Mouse (Mus musculus): Measurements from ENCODE around the gene Pak6. TPM values are rescaled to one million over a fixed set of nuclear protein-coding genes. Genes with fewer than 3 reads are reported as not detected.

The Pak6 gene
- polyA plus RNA-seq, 1 experiment: 2.3 TPM

DNA sequence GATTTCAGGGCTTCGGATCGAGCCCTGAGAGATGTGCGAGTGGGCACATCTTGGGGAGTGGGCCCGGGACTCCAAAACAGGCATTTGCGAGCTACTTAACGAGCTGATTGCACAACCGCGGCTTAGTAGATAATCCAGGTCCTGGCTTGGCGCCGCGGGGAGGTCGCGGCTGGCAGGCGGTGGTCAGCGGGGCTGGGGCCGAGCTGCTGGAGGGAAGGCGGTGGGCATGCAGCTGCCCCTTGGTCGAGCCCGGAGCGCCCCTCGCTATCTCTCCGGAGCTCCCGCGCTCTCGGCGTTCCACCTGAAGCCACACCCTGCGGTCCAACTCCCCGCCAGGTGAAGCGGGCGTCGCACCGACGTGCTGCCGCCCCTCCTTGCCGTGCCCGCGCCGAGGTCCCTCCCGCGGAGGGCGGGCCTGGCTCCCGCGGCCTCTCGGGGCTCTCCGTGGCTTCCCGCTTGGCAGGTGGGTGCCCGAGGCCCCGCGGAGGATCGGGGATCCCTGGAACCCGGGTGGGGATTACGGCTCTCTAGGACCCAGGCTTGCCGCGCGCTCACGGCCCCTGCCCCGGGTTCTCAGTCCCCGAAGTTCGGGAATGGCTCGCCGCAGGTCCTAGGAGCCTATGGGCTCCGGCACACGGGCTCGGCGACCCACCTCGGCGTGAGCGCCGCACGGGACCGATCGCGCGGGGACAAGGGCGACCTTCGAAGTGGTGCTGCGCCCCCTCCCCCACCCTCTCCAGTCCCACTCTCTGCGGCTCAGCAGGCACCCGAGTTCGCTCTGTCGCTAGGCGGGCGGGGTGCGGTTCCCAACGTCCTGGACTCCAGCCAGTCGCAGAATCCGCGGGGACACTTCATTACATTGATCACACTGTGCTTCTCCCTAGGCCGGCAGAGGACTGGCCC, 14.0 kb downstream of the Pak6 start:
- Histone ChIP-seq H3K9me3 (replicated peaks; ENCODE audit: control insufficient read depth, insufficient read depth, low read length, poor library complexity, severe bottlenecking) (no peaks in the 10 kb centered on the region), H3K27ac (ENCODE audit: insufficient read depth, low read length) (no peak overlapping the region), H3K36me3 (ENCODE audit: control insufficient read depth, insufficient read depth, low read length, poor library complexity, severe bottlenecking) (no peaks in the 10 kb centered on the region), H3K4me1 (ENCODE audit: control insufficient read depth, insufficient read depth, low read length) (peaks cover 6% of the 10 kb centered on the region), H3K27me3 (ENCODE audit: control insufficient read depth, insufficient read depth, low read length, poor library complexity, severe bottlenecking) (peaks cover 14% of the 10 kb centered on the region), H3K4me3 (ENCODE audit: low read depth, low read length) (peak overlapping the region; percentile 76), H3K9ac (ENCODE audit: low read depth, poor library complexity, severe bottlenecking) (peak overlapping the region; percentile 81)
- TF ChIP-seq CTCF (IDR thresholded peaks at IDR 0.05; ENCODE audit: low read depth, low read length) (no peak), POLR2A (IDR thresholded peaks at IDR 0.05; ENCODE audit: insufficient read depth, low read length) (no peak), EP300 (IDR thresholded peaks at IDR 0.05; ENCODE audit: insufficient read depth, low read depth, low read length) (no peak)

DNA sequence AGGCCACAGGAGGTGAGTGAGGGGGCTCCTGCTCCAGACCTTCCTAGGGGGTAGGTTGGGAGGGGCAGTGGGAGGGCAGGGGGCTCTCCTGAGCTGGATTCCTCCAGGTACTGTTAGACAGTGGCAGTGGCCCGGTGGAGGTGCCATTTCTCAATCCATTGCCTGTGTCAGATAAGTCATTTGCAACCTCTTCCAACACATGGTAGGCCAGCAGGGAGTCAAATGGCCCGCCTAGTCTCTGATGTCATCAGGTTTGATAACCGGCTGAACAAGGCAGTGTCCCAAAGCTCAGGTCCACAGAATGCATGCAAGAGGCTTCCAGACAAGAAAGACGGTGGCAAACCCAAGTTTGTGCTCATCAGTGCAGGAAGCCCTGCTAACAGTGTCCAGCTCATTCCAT, 14.7 kb downstream of the Pak6 start:
- no peak overlapping the region for H3K27ac ChIP-seq (ENCODE audit: insufficient read depth, low read length)
- H3K4me1 ChIP-seq (ENCODE audit: control insufficient read depth, insufficient read depth, low read length): peaks cover 6% of the 10 kb centered on the region
- H3K4me3 ChIP-seq (ENCODE audit: low read depth, low read length): peak overlapping the region; percentile 76
- TF ChIP-seq EP300 (IDR thresholded peaks at IDR 0.05; ENCODE audit: insufficient read depth, low read depth, low read length) (no peak), POLR2A (IDR thresholded peaks at IDR 0.05; ENCODE audit: insufficient read depth, low read length) (no peak), CTCF (IDR thresholded peaks at IDR 0.05; ENCODE audit: low read depth, low read length) (no peak)
- H3K36me3 ChIP-seq (ENCODE audit: control insufficient read depth, insufficient read depth, low read length, poor library complexity, severe bottlenecking): no peaks in the 10 kb centered on the region
- H3K9me3 ChIP-seq (replicated peaks; ENCODE audit: control insufficient read depth, insufficient read depth, low read length, poor library complexity, severe bottlenecking): no peaks in the 10 kb centered on the region
- peaks cover 14% of the 10 kb centered on the region for H3K27me3 ChIP-seq (ENCODE audit: control insufficient read depth, insufficient read depth, low read length, poor library complexity, severe bottlenecking)
- H3K9ac ChIP-seq (ENCODE audit: low read depth, poor library complexity, severe bottlenecking): peak overlapping the region; percentile 81

DNA sequence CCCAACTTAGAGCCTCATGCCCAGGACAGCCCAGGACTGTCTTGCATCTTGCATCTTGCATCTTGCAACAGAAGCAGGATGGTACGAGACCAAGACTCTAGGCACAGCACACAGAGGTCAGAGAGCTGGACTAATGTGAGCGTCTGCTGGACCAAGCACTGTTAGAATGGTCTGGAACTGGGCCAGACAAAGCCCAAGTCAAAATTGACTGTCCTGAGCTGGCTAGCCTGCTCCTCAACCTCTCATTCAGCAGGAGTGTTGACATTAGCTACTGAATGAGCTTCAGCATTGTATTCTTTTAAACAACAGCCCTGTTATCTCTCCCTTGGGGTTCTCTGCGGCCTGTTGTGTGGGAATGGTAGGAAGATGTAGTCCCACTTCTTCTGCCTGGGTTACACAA, 16.5 kb downstream of the Pak6 start:
- Histone ChIP-seq H3K9ac (ENCODE audit: low read depth, poor library complexity, severe bottlenecking) (no peak overlapping the region), H3K27me3 (ENCODE audit: control insufficient read depth, insufficient read depth, low read length, poor library complexity, severe bottlenecking) (peaks cover 14% of the 10 kb centered on the region), H3K36me3 (ENCODE audit: control insufficient read depth, insufficient read depth, low read length, poor library complexity, severe bottlenecking) (no peaks in the 10 kb centered on the region), H3K4me3 (ENCODE audit: low read depth, low read length) (no peak overlapping the region), H3K4me1 (ENCODE audit: control insufficient read depth, insufficient read depth, low read length) (peaks cover 4% of the 10 kb centered on the region), H3K9me3 (replicated peaks; ENCODE audit: control insufficient read depth, insufficient read depth, low read length, poor library complexity, severe bottlenecking) (no peaks in the 10 kb centered on the region), H3K27ac (ENCODE audit: insufficient read depth, low read length) (no peak overlapping the region)
- no peak for TF ChIP-seq POLR2A (IDR thresholded peaks at IDR 0.05; ENCODE audit: insufficient read depth, low read length)
- TF ChIP-seq CTCF (IDR thresholded peaks at IDR 0.05; ENCODE audit: low read depth, low read length): no peak
- no peak for TF ChIP-seq EP300 (IDR thresholded peaks at IDR 0.05; ENCODE audit: insufficient read depth, low read depth, low read length)

DNA sequence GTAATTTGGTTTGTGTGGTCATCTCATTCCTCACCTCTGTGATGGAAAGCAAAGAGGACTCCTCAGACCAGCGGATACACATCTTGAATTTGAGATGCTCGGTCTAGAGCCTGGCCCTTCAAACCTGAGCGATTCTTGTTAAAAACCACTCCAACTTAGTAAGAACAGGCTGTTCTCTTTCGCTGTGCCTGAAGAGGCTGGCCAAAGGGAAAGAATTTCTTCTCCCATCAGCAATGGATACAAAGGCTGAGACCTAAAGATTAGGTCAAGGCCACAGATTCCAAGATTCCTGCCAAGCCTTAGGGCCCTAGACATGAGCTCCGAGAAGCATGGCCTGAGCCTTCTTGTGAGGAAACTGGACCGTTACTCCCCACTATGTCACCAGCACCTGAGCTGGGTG, 17.8 kb downstream of the Pak6 start:
- no peaks in the 10 kb centered on the region for H3K9me3 ChIP-seq (replicated peaks; ENCODE audit: control insufficient read depth, insufficient read depth, low read length, poor library complexity, severe bottlenecking)
- no peaks in the 10 kb centered on the region for H3K36me3 ChIP-seq (ENCODE audit: control insufficient read depth, insufficient read depth, low read length, poor library complexity, severe bottlenecking)
- no peak overlapping the region for H3K27ac ChIP-seq (ENCODE audit: insufficient read depth, low read length)
- TF ChIP-seq CTCF (IDR thresholded peaks at IDR 0.05; ENCODE audit: low read depth, low read length) (no peak), POLR2A (IDR thresholded peaks at IDR 0.05; ENCODE audit: insufficient read depth, low read length) (no peak), EP300 (IDR thresholded peaks at IDR 0.05; ENCODE audit: insufficient read depth, low read depth, low read length) (no peak)
- peaks cover 14% of the 10 kb centered on the region for H3K27me3 ChIP-seq (ENCODE audit: control insufficient read depth, insufficient read depth, low read length, poor library complexity, severe bottlenecking)
- H3K9ac ChIP-seq (ENCODE audit: low read depth, poor library complexity, severe bottlenecking): no peak overlapping the region
- no peaks in the 10 kb centered on the region for H3K4me1 ChIP-seq (ENCODE audit: control insufficient read depth, insufficient read depth, low read length)
- no peak overlapping the region for H3K4me3 ChIP-seq (ENCODE audit: low read depth, low read length)

DNA sequence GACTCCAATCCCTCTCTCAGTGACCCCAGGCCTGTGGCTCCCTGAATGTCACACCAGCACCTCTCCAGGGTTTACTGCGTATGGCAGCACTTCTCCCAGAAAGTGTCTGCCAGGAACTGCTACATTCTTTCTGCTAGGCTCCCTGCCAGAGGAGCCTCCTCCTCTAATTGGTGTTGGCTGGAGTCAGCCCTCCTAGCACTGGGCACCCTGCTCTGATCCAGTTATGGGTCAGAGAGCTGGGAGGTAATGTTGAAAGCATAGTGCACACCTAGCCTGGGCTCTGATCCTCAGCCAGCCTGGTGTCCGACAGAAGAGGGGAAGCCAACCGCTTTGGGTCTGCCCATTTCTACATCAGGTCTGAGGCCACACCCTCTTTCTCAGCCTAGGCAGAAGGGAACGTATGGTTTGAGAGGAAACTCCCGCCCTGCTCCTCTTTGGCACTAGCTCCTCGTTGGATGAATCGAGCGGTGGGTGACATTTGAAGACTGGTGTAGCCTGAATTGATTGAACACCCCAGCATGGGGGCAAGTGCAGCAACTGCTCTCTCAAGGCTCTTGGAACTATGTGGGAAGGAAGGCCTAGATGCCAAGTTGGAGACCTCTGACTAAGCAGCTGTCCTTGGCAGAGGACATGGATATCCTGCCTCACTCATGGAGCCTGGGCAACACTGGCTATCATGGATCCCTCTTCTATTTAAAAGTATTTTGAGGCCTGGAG, 19.6 kb downstream of the Pak6 start:
- Histone ChIP-seq H3K36me3 (ENCODE audit: control insufficient read depth, insufficient read depth, low read length, poor library complexity, severe bottlenecking) (no peaks in the 10 kb centered on the region), H3K4me1 (ENCODE audit: control insufficient read depth, insufficient read depth, low read length) (no peaks in the 10 kb centered on the region), H3K27ac (ENCODE audit: insufficient read depth, low read length) (no peak overlapping the region), H3K27me3 (ENCODE audit: control insufficient read depth, insufficient read depth, low read length, poor library complexity, severe bottlenecking) (peaks cover 3% of the 10 kb centered on the region), H3K9ac (ENCODE audit: low read depth, poor library complexity, severe bottlenecking) (no peak overlapping the region), H3K9me3 (replicated peaks; ENCODE audit: control insufficient read depth, insufficient read depth, low read length, poor library complexity, severe bottlenecking) (no peaks in the 10 kb centered on the region), H3K4me3 (ENCODE audit: low read depth, low read length) (no peak overlapping the region)
- TF ChIP-seq CTCF (IDR thresholded peaks at IDR 0.05; ENCODE audit: low read depth, low read length) (no peak), POLR2A (IDR thresholded peaks at IDR 0.05; ENCODE audit: insufficient read depth, low read length) (no peak), EP300 (IDR thresholded peaks at IDR 0.05; ENCODE audit: insufficient read depth, low read depth, low read length) (no peak)

DNA sequence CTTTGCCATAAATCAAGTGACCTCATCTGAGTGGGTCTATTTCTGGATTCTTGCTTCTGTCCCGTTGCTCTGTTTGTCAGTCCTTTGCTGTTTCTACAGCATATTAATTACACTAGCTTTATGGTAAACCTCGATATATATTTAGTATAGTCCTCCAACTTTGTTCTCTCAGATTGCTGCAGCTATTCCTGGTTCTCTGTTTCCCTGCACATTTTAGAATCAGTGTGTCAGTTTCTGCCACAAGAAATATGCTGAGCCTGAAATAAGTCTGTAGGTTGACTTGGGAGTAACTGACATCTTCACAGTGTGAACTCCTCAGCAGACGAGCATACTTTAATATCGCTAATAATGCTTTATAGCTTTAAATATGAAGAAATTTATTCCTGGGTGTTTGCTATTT, 22.0 kb downstream of the Pak6 start:
- H3K4me1 ChIP-seq (ENCODE audit: control insufficient read depth, insufficient read depth, low read length): no peaks in the 10 kb centered on the region
- TF ChIP-seq EP300 (IDR thresholded peaks at IDR 0.05; ENCODE audit: insufficient read depth, low read depth, low read length): no peak
- no peaks in the 10 kb centered on the region for H3K27me3 ChIP-seq (ENCODE audit: control insufficient read depth, insufficient read depth, low read length, poor library complexity, severe bottlenecking)
- no peaks in the 10 kb centered on the region for H3K36me3 ChIP-seq (ENCODE audit: control insufficient read depth, insufficient read depth, low read length, poor library complexity, severe bottlenecking)
- no peak overlapping the region for H3K27ac ChIP-seq (ENCODE audit: insufficient read depth, low read length)
- H3K4me3 ChIP-seq (ENCODE audit: low read depth, low read length): no peak overlapping the region
- no peaks in the 10 kb centered on the region for H3K9me3 ChIP-seq (replicated peaks; ENCODE audit: control insufficient read depth, insufficient read depth, low read length, poor library complexity, severe bottlenecking)
- no peak overlapping the region for H3K9ac ChIP-seq (ENCODE audit: low read depth, poor library complexity, severe bottlenecking)

Measured in ES-Bruce4 (cell line).